Mouse (Mus musculus): ENCODE results near the gene Atp1a2.

DNA sequence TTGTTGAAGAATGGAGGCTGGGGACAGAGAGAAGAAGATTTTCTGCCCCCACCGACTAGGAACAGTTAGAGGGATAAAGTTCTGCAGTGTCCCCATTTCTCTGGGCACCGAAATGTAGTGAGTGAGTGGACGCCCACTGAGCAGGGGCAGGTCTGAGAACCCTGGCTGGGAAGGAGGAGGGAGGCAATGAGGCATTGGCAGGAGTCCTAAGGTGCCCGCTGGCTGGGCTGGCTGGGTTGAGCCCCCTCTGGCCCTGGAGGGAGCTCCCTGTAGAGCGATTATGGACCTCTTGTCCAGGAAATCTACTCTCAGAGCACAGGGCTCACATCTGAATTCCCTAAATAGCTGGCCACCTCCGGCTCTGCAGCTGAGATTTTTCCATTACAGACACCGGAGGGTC lies 1.7 kb upstream of the Atp1a2 start:
- TF ChIP-seq CTCF (IDR thresholded peaks at IDR 0.05; ENCODE audit: borderline replicate concordance, extremely low read depth, insufficient read depth, insufficient read length) (no peak), POLR2A (IDR thresholded peaks at IDR 0.05; ENCODE audit: borderline replicate concordance, extremely low read depth, insufficient read depth, insufficient read length, poor library complexity, severe bottlenecking) (no peak)

Measured in brain, embryonic 14.5 days (tissue).